Mouse (Mus musculus) kidney, adult 2 months (tissue): ENCODE data around the gene Midn.

Source experiments
- CTCF ChIP-seq: fragments of 200-500 bp; conservative IDR thresholded peaks from 2 replicates; pipeline ENCODE4 v1.5.1; 2011; ENCODE audit warnings: low read depth, mild to moderate bottlenecking, control low read depth, low read length, moderate library complexity, mixed read lengths; ENCODE audit not compliant: insufficient read depth, insufficient read length
- POLR2A ChIP-seq: fragments of 200-500 bp; IDR thresholded peaks from one replicate; pipeline ENCODE4 v1.6.1; 2011; ENCODE audit warnings: low read depth, low read length, control low read depth

DNA sequence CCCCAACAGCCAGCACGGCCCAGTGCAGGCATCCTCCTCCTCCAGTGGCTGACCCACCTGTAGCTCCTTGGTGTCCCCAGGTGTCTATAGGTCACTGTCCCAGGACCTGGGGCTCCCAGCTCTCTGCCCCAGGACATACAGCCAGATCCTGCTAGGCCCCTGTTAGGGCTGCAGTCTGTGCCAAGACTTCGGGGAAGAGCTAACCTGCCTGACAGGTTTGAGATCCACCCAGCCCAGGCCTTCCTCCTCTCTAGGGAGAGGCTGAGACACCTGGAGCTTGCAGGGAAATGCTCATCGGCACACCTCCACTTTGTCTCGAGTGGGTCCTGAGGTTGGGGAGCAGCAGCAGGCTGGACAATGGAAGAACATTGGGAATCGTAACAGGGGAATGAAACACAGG, 42.1 kb upstream of the Midn start:
- no peak for TF ChIP-seq POLR2A
- no peak for TF ChIP-seq CTCF
